Mouse (Mus musculus): ENCODE measurements around the gene Mkrn2. TPM values are rescaled to one million over a fixed set of nuclear protein-coding genes. Genes with fewer than 3 reads are reported as not detected.

Mkrn2 gene
- 32.4 and 33.5 TPM in 2 replicates for polyA plus RNA-seq (2014; fragmentation: Nextera tagmentation; extraction: Ambion mirVana)

GRCm38 (mm10) chr6:115601715-115602523 is at the start of gene Mkrn2:
Gene Mkrn2 (plus strand): TSS chr6:115601902.
- DNase-seq (ENCODE audit: low spot score) (peak; percentile 86), ATAC-seq (ENCODE audit: low read depth) (peak; percentile 98)
- Histone ChIP-seq H3K27ac (replicated peaks; ENCODE audit: low read depth, low read length) (peak within 1 kb of the TSS; percentile 68), H3K27me3 (replicated peaks; ENCODE audit: control insufficient read depth, insufficient read depth, low read length) (no peaks in the 10 kb centered on the region), H3K4me1 (ENCODE audit: control insufficient read depth, insufficient read depth, low read length) (peaks cover 9% of the 10 kb centered on the region), H3K4me3 (ENCODE audit: low read depth, low read length) (peak within 1 kb of the TSS; percentile 80), H3K36me3 (ENCODE audit: control insufficient read depth, insufficient read depth, low read length) (no peaks in the 10 kb centered on the region), H3K9ac (ENCODE audit: low read depth, low read length) (peak within 1 kb of the TSS; percentile 86), H3K9me3 (ENCODE audit: control insufficient read depth, low read length) (no peaks in the 10 kb centered on the region), H3K4me2 (ENCODE audit: low read depth, low read length) (peak within 1 kb of the TSS; percentile 54)
- 1% methylated on average over 36 of the region's 61 CpGs for WGBS

GRCm38 (mm10) chr6:115555485-115555884 is 46.2 kb upstream of the Mkrn2 start:
- Histone ChIP-seq H3K27me3 (replicated peaks; ENCODE audit: control insufficient read depth, insufficient read depth, low read length) (no peaks in the 10 kb centered on the region), H3K36me3 (ENCODE audit: control insufficient read depth, insufficient read depth, low read length) (peaks cover 75% of the 10 kb centered on the region), H3K4me1 (ENCODE audit: control insufficient read depth, insufficient read depth, low read length) (no peaks in the 10 kb centered on the region), H3K4me3 (ENCODE audit: low read depth, low read length) (no peak overlapping the region), H3K9me3 (ENCODE audit: control insufficient read depth, low read length) (no peaks in the 10 kb centered on the region), H3K9ac (ENCODE audit: low read depth, low read length) (no peak overlapping the region), H3K27ac (replicated peaks; ENCODE audit: low read depth, low read length) (no peak overlapping the region), H3K4me2 (ENCODE audit: low read depth, low read length) (no peak overlapping the region)
- WGBS, result 74% methylated on average over 5 of the region's 5 CpGs
- ATAC-seq (ENCODE audit: low read depth) (0 out of 2 replicates have a peak, but pooled peaks have one; percentile 12), DNase-seq (ENCODE audit: low spot score) (no peak)

- ATAC-seq (ENCODE audit: low read depth), result no peak
- H3K4me3 ChIP-seq (ENCODE audit: low read depth, low read length), result no peak overlapping the region
- no peaks in the 10 kb centered on the region for H3K9me3 ChIP-seq (ENCODE audit: control insufficient read depth, low read length)
- no peak overlapping the region for H3K9ac ChIP-seq (ENCODE audit: low read depth, low read length)
- no peaks in the 10 kb centered on the region for H3K27me3 ChIP-seq (replicated peaks; ENCODE audit: control insufficient read depth, insufficient read depth, low read length)
- H3K36me3 ChIP-seq (ENCODE audit: control insufficient read depth, insufficient read depth, low read length), result peaks cover 70% of the 10 kb centered on the region
- 92% methylated on average over 2 of the region's 2 CpGs for WGBS
- no peak overlapping the region for H3K4me2 ChIP-seq (ENCODE audit: low read depth, low read length)
- H3K27ac ChIP-seq (replicated peaks; ENCODE audit: low read depth, low read length), result no peak overlapping the region
- H3K4me1 ChIP-seq (ENCODE audit: control insufficient read depth, insufficient read depth, low read length), result no peaks in the 10 kb centered on the region
- no peak for DNase-seq (ENCODE audit: low spot score)
These were observed 43.5 kb upstream of the Mkrn2 start for GRCm38 (mm10) chr6:115558176-115558575.

- WGBS, result 76% methylated on average over 21 of the region's 21 CpGs
- H3K4me3 ChIP-seq (ENCODE audit: low read depth, low read length), result no peak overlapping the region
- no peaks in the 10 kb centered on the region for H3K9me3 ChIP-seq (ENCODE audit: control insufficient read depth, low read length)
- H3K36me3 ChIP-seq (ENCODE audit: control insufficient read depth, insufficient read depth, low read length), result peaks cover 62% of the 10 kb centered on the region
- no peaks in the 10 kb centered on the region for H3K27me3 ChIP-seq (replicated peaks; ENCODE audit: control insufficient read depth, insufficient read depth, low read length)
- no peaks in the 10 kb centered on the region for H3K4me1 ChIP-seq (ENCODE audit: control insufficient read depth, insufficient read depth, low read length)
- ATAC-seq (ENCODE audit: low read depth), result no peak
- no peak overlapping the region for H3K4me2 ChIP-seq (ENCODE audit: low read depth, low read length)
- no peak overlapping the region for H3K27ac ChIP-seq (replicated peaks; ENCODE audit: low read depth, low read length)
- no peak overlapping the region for H3K9ac ChIP-seq (ENCODE audit: low read depth, low read length)
- no peak for DNase-seq (ENCODE audit: low spot score)
These were observed 41.8 kb upstream of the Mkrn2 start for GRCm38 (mm10) chr6:115559651-115560632.

- no peaks in the 10 kb centered on the region for H3K27me3 ChIP-seq (replicated peaks; ENCODE audit: control insufficient read depth, insufficient read depth, low read length)
- H3K27ac ChIP-seq (replicated peaks; ENCODE audit: low read depth, low read length), result no peak overlapping the region
- H3K4me1 ChIP-seq (ENCODE audit: control insufficient read depth, insufficient read depth, low read length), result no peaks in the 10 kb centered on the region
- H3K9me3 ChIP-seq (ENCODE audit: control insufficient read depth, low read length), result no peaks in the 10 kb centered on the region
- DNase-seq (ENCODE audit: low spot score) (no peak), ATAC-seq (ENCODE audit: low read depth) (no peak)
- H3K9ac ChIP-seq (ENCODE audit: low read depth, low read length), result no peak overlapping the region
- 81% methylated on average over 6 of the region's 6 CpGs for WGBS
- H3K4me3 ChIP-seq (ENCODE audit: low read depth, low read length), result no peak overlapping the region
- peaks cover 74% of the 10 kb centered on the region for H3K36me3 ChIP-seq (ENCODE audit: control insufficient read depth, insufficient read depth, low read length)
- no peak overlapping the region for H3K4me2 ChIP-seq (ENCODE audit: low read depth, low read length)
These were observed 36.1 kb upstream of the Mkrn2 start for GRCm38 (mm10) chr6:115565479-115566045.

GRCm38 (mm10) chr6:115574171-115574570 is 27.5 kb upstream of the Mkrn2 start:
- Histone ChIP-seq H3K27ac (replicated peaks; ENCODE audit: low read depth, low read length) (no peak overlapping the region), H3K9me3 (ENCODE audit: control insufficient read depth, low read length) (no peaks in the 10 kb centered on the region), H3K27me3 (replicated peaks; ENCODE audit: control insufficient read depth, insufficient read depth, low read length) (no peaks in the 10 kb centered on the region), H3K36me3 (ENCODE audit: control insufficient read depth, insufficient read depth, low read length) (peaks cover 83% of the 10 kb centered on the region), H3K4me2 (ENCODE audit: low read depth, low read length) (no peak overlapping the region), H3K4me3 (ENCODE audit: low read depth, low read length) (no peak overlapping the region), H3K9ac (ENCODE audit: low read depth, low read length) (no peak overlapping the region), H3K4me1 (ENCODE audit: control insufficient read depth, insufficient read depth, low read length) (no peaks in the 10 kb centered on the region)
- no peak for DNase-seq (ENCODE audit: low spot score)
- no peak for ATAC-seq (ENCODE audit: low read depth)
- 91% methylated on average over 7 of the region's 7 CpGs for WGBS

GRCm38 (mm10) chr6:115577407-115577806 is 24.3 kb upstream of the Mkrn2 start:
- H3K4me3 ChIP-seq (ENCODE audit: low read depth, low read length), result no peak overlapping the region
- H3K9ac ChIP-seq (ENCODE audit: low read depth, low read length), result no peak overlapping the region
- H3K4me1 ChIP-seq (ENCODE audit: control insufficient read depth, insufficient read depth, low read length), result no peaks in the 10 kb centered on the region
- H3K9me3 ChIP-seq (ENCODE audit: control insufficient read depth, low read length), result no peaks in the 10 kb centered on the region
- H3K27me3 ChIP-seq (replicated peaks; ENCODE audit: control insufficient read depth, insufficient read depth, low read length), result no peaks in the 10 kb centered on the region
- WGBS, result 79% methylated on average over 5 of the region's 5 CpGs
- DNase-seq (ENCODE audit: low spot score), result no peak
- no peak overlapping the region for H3K27ac ChIP-seq (replicated peaks; ENCODE audit: low read depth, low read length)
- ATAC-seq (ENCODE audit: low read depth), result no peak
- H3K36me3 ChIP-seq (ENCODE audit: control insufficient read depth, insufficient read depth, low read length), result peaks cover 76% of the 10 kb centered on the region
- H3K4me2 ChIP-seq (ENCODE audit: low read depth, low read length), result no peak overlapping the region

- Histone ChIP-seq H3K9me3 (ENCODE audit: control insufficient read depth, low read length) (no peaks in the 10 kb centered on the region), H3K9ac (ENCODE audit: low read depth, low read length) (no peak overlapping the region), H3K4me1 (ENCODE audit: control insufficient read depth, insufficient read depth, low read length) (no peaks in the 10 kb centered on the region), H3K27ac (replicated peaks; ENCODE audit: low read depth, low read length) (no peak overlapping the region), H3K4me2 (ENCODE audit: low read depth, low read length) (no peak overlapping the region), H3K27me3 (replicated peaks; ENCODE audit: control insufficient read depth, insufficient read depth, low read length) (no peaks in the 10 kb centered on the region), H3K4me3 (ENCODE audit: low read depth, low read length) (no peak overlapping the region), H3K36me3 (ENCODE audit: control insufficient read depth, insufficient read depth, low read length) (peaks cover 71% of the 10 kb centered on the region)
- no peak for DNase-seq (ENCODE audit: low spot score)
- WGBS, result 87% methylated on average over 9 of the region's 9 CpGs
- no peak for ATAC-seq (ENCODE audit: low read depth)
These were observed 23.8 kb upstream of the Mkrn2 start for GRCm38 (mm10) chr6:115577941-115578340.
